Mouse (Mus musculus): ENCODE results near the gene Olfr651. TPM values are rescaled to one million over a fixed set of nuclear protein-coding genes. Genes with fewer than 3 reads are reported as not detected.
"Not testable (repeated sequence)": the region's sequence is repeated elsewhere in the genome, so short reads cannot be mapped to it uniquely, and the experiment has no call there.

The Olfr651 gene
- polyA plus RNA-seq (2015; fragmentation: Nextera tagmentation; extraction: Ambion mirVana), result not detected in 2 replicates

DNA sequence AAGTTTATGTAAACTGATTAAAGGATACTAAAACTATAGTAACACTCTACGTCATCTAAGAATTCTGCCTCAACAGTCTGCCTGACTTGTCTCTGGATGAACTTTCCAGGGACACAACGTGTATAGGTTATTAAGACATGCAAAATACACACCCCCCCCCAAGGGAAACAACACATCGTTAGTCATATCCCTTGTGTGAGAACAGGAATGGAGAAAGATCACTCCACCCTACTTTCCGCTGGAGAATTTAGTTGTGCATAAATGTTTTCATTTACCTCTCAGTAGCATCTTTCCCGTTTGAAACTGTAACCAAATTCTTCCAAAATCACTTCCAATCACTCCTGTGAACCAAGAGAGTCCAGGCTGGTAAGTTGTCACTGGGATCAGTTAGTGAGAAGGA is at the start of gene Olfr651:
Olfr651 (plus strand) TSS at position 301 of the 400 bp plus-strand sequence.
- Histone ChIP-seq H3K27ac (ENCODE audit: low read length) (no peak within 1 kb of the TSS), H3K4me1 (ENCODE audit: control insufficient read depth, insufficient read depth, low read length) (no peaks in the 10 kb centered on the region), H3K9me3 (ENCODE audit: control insufficient read depth, low read length) (no peaks in the 10 kb centered on the region), H3K4me2 (ENCODE audit: low read depth, low read length) (no peak within 1 kb of the TSS), H3K4me3 (ENCODE audit: low read length) (no peak within 1 kb of the TSS), H3K9ac (ENCODE audit: low read depth, low read length) (no peak within 1 kb of the TSS), H3K36me3 (ENCODE audit: control insufficient read depth, insufficient read depth, low read length) (no peaks in the 10 kb centered on the region), H3K27me3 (replicated peaks; ENCODE audit: control insufficient read depth, insufficient read depth, low read length) (no peaks in the 10 kb centered on the region)
- ATAC-seq, result no peak
- WGBS, result 68% methylated on average over 5 of the region's 5 CpGs

DNA sequence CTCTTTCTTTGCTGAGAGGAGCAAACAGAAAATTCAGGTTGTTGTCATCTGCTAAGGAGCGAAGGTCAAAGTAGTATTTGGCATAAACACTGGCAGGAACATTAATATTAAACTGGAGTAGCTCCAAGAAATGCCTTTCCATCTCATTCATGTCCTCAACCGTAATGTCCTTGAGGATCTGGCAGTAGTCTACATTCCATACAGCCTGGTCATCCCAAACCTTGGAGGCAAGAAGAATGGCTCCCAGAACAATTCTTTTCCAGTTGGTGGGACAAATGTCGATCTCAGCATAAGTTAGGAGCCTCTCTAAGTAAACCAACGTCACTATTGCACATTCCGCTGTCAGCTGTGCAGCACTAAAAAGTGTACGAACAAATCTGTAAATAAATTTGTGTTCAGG is 48.7 kb upstream of the Olfr651 start:
- H3K4me2 ChIP-seq (ENCODE audit: low read depth, low read length); H3K27me3 ChIP-seq (replicated peaks; ENCODE audit: control insufficient read depth, insufficient read depth, low read length); H3K4me3 ChIP-seq (ENCODE audit: low read length); H3K9ac ChIP-seq (ENCODE audit: low read depth, low read length); H3K27ac ChIP-seq (ENCODE audit: low read length); H3K36me3 ChIP-seq (ENCODE audit: control insufficient read depth, insufficient read depth, low read length); H3K9me3 ChIP-seq (ENCODE audit: control insufficient read depth, low read length); H3K4me1 ChIP-seq (ENCODE audit: control insufficient read depth, insufficient read depth, low read length): not testable (repeated sequence)
- 0 out of 2 replicates have a peak, but pooled peaks have one; percentile 24 for ATAC-seq
- WGBS, result 56% methylated on average over 6 of the region's 6 CpGs

DNA sequence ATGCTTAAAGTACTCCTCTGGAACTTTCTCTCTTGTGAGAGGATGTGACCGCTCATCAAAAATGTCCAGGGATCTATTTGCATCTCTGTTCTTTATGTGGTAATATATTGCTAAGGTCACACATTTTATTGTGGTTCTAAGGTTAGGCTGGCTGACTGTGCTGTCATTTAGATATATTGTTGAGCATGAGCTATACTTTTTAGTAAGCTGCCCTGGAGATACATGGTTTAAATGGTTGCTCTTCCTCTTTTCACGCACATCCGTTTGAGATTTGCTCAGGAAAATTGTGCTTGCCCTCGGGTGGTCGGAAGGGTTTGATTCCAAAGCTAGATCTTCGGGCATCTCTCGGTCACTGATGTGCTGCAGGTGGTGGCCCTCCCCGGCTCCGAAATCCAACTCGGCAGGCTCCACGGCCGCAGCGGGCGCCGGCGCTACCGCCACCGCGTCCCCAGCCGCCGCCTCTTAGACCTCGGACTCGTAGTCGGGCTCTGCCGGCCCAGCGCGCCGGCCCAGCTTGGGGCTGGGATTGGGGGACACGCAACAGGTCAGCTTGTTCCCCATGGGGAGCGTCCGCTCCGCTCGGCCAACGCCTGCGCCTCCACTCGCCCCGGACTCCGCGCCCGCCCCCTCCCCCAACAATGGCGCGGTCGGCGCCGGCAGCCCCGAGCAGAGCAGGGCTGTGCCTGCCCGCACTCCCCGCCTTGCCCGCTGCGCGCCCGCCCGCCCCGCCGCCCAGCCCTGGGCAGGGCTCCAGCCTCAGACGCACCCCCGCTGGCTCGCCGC is 48.2 kb upstream of the Olfr651 start:
- Histone ChIP-seq H3K9me3 (ENCODE audit: control insufficient read depth, low read length) (no peaks in the 10 kb centered on the region), H3K27ac (ENCODE audit: low read length) (no peak overlapping the region), H3K4me1 (ENCODE audit: control insufficient read depth, insufficient read depth, low read length) (no peaks in the 10 kb centered on the region), H3K9ac (ENCODE audit: low read depth, low read length) (peak overlapping the region; percentile 70), H3K4me3 (ENCODE audit: low read length) (peak overlapping the region; percentile 57), H3K36me3 (ENCODE audit: control insufficient read depth, insufficient read depth, low read length) (no peaks in the 10 kb centered on the region), H3K4me2 (ENCODE audit: low read depth, low read length) (peak overlapping the region; percentile 75), H3K27me3 (replicated peaks; ENCODE audit: control insufficient read depth, insufficient read depth, low read length) (no peaks in the 10 kb centered on the region)
- WGBS, result 2% methylated on average over 58 of the region's 59 CpGs
- ATAC-seq, result peak; percentile 99

DNA sequence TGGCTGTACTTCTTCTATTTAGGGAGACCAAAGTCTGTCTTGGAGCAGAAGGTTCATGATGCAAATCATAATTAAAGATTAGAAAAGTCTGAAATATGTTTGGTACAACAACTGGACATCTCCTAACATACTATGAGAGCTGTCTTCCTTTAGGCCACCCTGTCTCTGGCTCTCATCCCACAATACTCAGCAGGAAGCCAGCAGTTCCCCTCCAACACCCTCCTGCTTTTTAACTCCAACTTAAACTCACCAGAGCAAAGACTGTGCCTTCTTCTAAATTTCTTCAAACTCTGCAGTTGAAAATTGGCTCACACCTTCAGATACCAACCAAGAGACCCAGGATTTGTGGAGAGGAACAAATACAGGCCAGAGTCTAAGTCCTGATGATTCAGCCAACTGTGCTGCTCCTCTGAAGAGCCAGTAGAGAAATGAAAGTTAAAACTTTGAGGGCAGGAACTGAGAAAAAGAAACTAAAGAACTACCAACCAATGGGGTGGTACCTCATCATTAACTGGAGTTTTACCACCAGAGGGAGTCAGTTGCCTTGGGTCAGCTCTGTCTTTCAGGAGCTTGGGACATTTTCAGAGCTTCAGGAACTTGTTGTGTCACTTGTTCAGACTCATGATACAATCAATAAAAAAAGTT is 42.4 kb upstream of the Olfr651 start, which contains the start of gene Trim30d:
Trim30d (minus strand) TSS at position 429 of the 645 bp plus-strand sequence.
- peak; percentile 87 for ATAC-seq
- not testable (repeated sequence) for H3K27ac ChIP-seq (ENCODE audit: low read length); H3K9me3 ChIP-seq (ENCODE audit: control insufficient read depth, low read length); H3K36me3 ChIP-seq (ENCODE audit: control insufficient read depth, insufficient read depth, low read length); H3K4me1 ChIP-seq (ENCODE audit: control insufficient read depth, insufficient read depth, low read length); H3K4me2 ChIP-seq (ENCODE audit: low read depth, low read length); H3K4me3 ChIP-seq (ENCODE audit: low read length); H3K27me3 ChIP-seq (replicated peaks; ENCODE audit: control insufficient read depth, insufficient read depth, low read length); H3K9ac ChIP-seq (ENCODE audit: low read depth, low read length)

DNA sequence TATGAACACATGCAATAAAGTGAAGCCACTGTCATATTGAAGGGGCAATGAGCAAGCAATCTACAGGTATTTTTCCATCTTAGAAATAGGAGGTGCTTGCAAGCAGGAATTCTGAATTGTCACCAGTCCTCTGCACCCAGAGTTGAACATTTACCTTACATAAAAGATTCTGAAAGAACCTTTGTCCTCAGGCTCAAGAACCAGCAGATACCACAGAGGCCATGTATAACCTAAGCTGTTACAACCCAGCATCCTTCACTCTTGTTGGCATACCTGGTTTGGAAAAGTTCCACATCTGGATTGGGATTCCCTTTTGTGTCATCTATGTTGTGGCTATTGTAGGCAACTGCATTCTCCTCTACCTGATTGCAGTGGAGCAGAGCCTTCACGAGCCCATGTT is 2.8 kb downstream of the Olfr651 start:
- H3K27me3 ChIP-seq (replicated peaks; ENCODE audit: control insufficient read depth, insufficient read depth, low read length), result no peaks in the 10 kb centered on the region
- 65% methylated on average over 1 of the region's 1 CpGs for whole genome bisulfite sequencing

DNA sequence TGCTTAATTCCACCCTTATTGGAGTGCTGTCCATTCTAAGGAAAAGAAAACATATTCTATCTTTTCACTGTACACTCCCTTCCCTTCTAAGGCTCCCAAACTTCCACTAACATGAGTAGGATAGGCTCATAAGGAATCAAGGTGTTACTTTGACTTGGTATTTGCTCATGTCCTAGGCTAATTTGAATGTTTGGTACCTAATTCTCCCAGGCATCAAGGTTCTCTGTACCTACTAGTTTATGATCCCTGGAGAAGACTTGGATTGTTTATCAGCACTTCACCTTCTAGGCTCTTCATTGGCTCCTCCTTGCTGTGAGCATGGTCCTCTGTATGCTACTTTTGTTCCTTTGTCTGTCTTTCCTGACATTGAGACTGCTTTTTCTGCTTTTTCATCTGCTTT is 10.7 kb downstream of the Olfr651 start, which contains the start of gene Olfr652:
Olfr652 (plus strand) TSS at position 301 of the 400 bp plus-strand sequence.
- Histone ChIP-seq H3K4me1 (ENCODE audit: control insufficient read depth, insufficient read depth, low read length) (no peaks in the 10 kb centered on the region), H3K27me3 (replicated peaks; ENCODE audit: control insufficient read depth, insufficient read depth, low read length) (no peaks in the 10 kb centered on the region), H3K4me3 (ENCODE audit: low read length) (no peak within 1 kb of the TSS), H3K9me3 (ENCODE audit: control insufficient read depth, low read length) (no peaks in the 10 kb centered on the region), H3K4me2 (ENCODE audit: low read depth, low read length) (no peak within 1 kb of the TSS), H3K9ac (ENCODE audit: low read depth, low read length) (no peak within 1 kb of the TSS), H3K27ac (ENCODE audit: low read length) (no peak within 1 kb of the TSS), H3K36me3 (ENCODE audit: control insufficient read depth, insufficient read depth, low read length) (no peaks in the 10 kb centered on the region)
- no peak for ATAC-seq

More for the DNA sequence above, 2.8 kb downstream of the Olfr651 start:
- Histone ChIP-seq H3K36me3 (ENCODE audit: control insufficient read depth, insufficient read depth, low read length) (no peaks in the 10 kb centered on the region), H3K9me3 (ENCODE audit: control insufficient read depth, low read length) (no peaks in the 10 kb centered on the region), H3K4me2 (ENCODE audit: low read depth, low read length) (no peak overlapping the region), H3K4me3 (ENCODE audit: low read length) (no peak overlapping the region), H3K9ac (ENCODE audit: low read depth, low read length) (no peak overlapping the region), H3K27ac (ENCODE audit: low read length) (no peak overlapping the region), H3K4me1 (ENCODE audit: control insufficient read depth, insufficient read depth, low read length) (no peaks in the 10 kb centered on the region)
- ATAC-seq, result peak; percentile 74; the same call in 1 of the 2 replicates

DNA sequence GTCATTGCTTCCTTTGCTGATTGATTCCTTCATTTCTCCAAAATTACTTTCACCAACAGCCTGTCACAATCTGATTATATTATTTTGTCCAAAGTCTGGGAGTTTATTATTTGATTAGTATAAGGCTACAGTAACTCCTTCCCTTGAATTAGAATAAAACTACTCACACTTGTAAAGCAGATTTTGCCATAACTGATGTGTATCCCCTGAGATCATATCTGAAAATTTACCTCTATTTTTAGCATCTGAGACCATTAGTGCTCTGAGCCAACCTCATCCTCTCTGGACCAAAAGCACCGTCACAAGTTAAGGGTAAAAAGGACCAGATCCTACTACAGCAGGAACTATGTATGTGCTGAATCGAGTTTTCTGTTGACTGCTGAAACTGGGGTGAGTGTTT is 27.1 kb downstream of the Olfr651 start, which contains the start of gene Olfr653:
Olfr653 (plus strand) TSS at position 301 of the 400 bp plus-strand sequence.
- no peak within 1 kb of the TSS for H3K4me2 ChIP-seq (ENCODE audit: low read depth, low read length)
- H3K9ac ChIP-seq (ENCODE audit: low read depth, low read length), result no peak within 1 kb of the TSS
- no peaks in the 10 kb centered on the region for H3K36me3 ChIP-seq (ENCODE audit: control insufficient read depth, insufficient read depth, low read length)
- no peaks in the 10 kb centered on the region for H3K9me3 ChIP-seq (ENCODE audit: control insufficient read depth, low read length)
- ATAC-seq, result no peak
- 60% methylated on average over 2 of the region's 2 CpGs for WGBS
- H3K4me3 ChIP-seq (ENCODE audit: low read length), result no peak within 1 kb of the TSS
- H3K27me3 ChIP-seq (replicated peaks; ENCODE audit: control insufficient read depth, insufficient read depth, low read length), result no peaks in the 10 kb centered on the region
- no peaks in the 10 kb centered on the region for H3K4me1 ChIP-seq (ENCODE audit: control insufficient read depth, insufficient read depth, low read length)
- H3K27ac ChIP-seq (ENCODE audit: low read length), result no peak within 1 kb of the TSS

DNA sequence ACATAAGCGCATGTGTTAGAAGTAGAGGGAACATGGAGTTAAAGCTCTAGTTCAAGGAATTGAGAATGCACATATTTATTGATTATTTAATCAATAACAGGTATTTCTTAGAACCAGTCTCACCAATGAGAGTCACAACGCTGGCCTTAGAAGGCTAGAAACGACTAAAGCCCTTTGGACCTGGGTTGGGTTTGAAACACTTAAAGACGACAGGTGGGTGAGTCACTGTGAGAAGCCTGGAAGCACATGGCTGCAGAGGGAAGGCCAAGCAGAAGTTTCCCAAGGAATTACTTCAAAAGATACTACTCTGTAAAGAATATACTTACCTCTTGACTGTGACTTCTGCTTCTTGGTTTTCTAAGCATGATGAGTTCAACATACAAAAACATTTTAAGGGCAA is 30.9 kb downstream of the Olfr651 start:
- H3K4me1 ChIP-seq (ENCODE audit: control insufficient read depth, insufficient read depth, low read length), result no peaks in the 10 kb centered on the region
- no peaks in the 10 kb centered on the region for H3K27me3 ChIP-seq (replicated peaks; ENCODE audit: control insufficient read depth, insufficient read depth, low read length)
- no peak overlapping the region for H3K27ac ChIP-seq (ENCODE audit: low read length)
- peak; percentile 92 for ATAC-seq
- no peaks in the 10 kb centered on the region for H3K36me3 ChIP-seq (ENCODE audit: control insufficient read depth, insufficient read depth, low read length)
- no peak overlapping the region for H3K4me2 ChIP-seq (ENCODE audit: low read depth, low read length)
- H3K4me3 ChIP-seq (ENCODE audit: low read length), result no peak overlapping the region
- WGBS, result 77% methylated on average over 4 of the region's 4 CpGs
- H3K9ac ChIP-seq (ENCODE audit: low read depth, low read length), result no peak overlapping the region
- no peaks in the 10 kb centered on the region for H3K9me3 ChIP-seq (ENCODE audit: control insufficient read depth, low read length)

DNA sequence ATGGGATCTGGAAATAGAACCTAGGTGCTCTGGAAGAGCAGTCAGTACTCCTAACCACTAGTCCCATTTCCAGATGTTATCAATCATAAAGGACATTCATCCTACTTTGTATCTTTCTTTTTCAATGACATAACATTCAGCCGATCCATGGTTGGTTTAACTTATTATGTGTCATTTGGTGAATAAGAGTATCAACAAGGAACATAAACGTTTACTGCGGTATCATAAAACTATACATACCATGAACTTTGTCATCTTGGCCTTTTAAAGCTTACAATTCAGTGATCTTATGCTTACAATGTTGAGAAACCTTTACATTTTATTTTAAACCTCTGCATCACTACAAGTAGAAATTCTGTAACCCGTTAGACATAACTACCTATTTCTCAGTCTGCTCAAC is 31.5 kb downstream of the Olfr651 start:
- no peak overlapping the region for H3K4me2 ChIP-seq (ENCODE audit: low read depth, low read length)
- H3K4me3 ChIP-seq (ENCODE audit: low read length), result no peak overlapping the region
- H3K4me1 ChIP-seq (ENCODE audit: control insufficient read depth, insufficient read depth, low read length), result no peaks in the 10 kb centered on the region
- H3K36me3 ChIP-seq (ENCODE audit: control insufficient read depth, insufficient read depth, low read length), result no peaks in the 10 kb centered on the region
- no peaks in the 10 kb centered on the region for H3K9me3 ChIP-seq (ENCODE audit: control insufficient read depth, low read length)
- WGBS, result 64% methylated on average over 4 of the region's 4 CpGs
- ATAC-seq, result peak; percentile 83
- H3K27me3 ChIP-seq (replicated peaks; ENCODE audit: control insufficient read depth, insufficient read depth, low read length), result no peaks in the 10 kb centered on the region
- H3K9ac ChIP-seq (ENCODE audit: low read depth, low read length), result no peak overlapping the region
- H3K27ac ChIP-seq (ENCODE audit: low read length), result no peak overlapping the region

Data from intestine, embryonic 16.5 days (tissue).